In genomic region chr2:122302574-122303241, GRCm38 (mm10) we compare ENCODE assay signal across 8 mouse cellular contexts. TPM values are rescaled to one million over a fixed set of nuclear protein-coding genes. Genes with fewer than 3 reads are reported as not detected.
DNase-seq lines count a peak whose midpoint lies in the region; ATAC-seq and TF ChIP-seq lines count a peak whose summit lies in the region.
"Had no signal": no experiment of that assay in that cellular context is flagged by ENCODE, and none has a peak within 500 bp of the region (broad histone marks: within the 10 kb centered on the region; RNA-seq: fewer than 3 reads in every experiment).

No protein-coding gene starts in this region.

- POLR2A ChIA-PET in Patski (lab: Charles Lee) = no interaction called here

- in situ Hi-C loops in Patski (cut with MboI; ENCODE audit: low pct_unique_long_range_greater_than_20kb) = no loop called here

- DNase-seq in Patski (ENCODE audit: low read depth, low spot score) = no peak
- DNase-seq in cerebellum, adult 9-11 months = peak; percentile 50
- DNase-seq in frontal cortex, postnatal 25 days (ENCODE audit: low spot score in 2 of 2) = peak; percentile 21 to 52
- peak; percentile 73 for DNase-seq in kidney, postnatal 14 days
- DNase-seq in lung, postnatal 10 days = peak; percentile 69
- DNase-seq in right cerebral cortex, adult 18-20 months = peak; percentile 53

- peaks cover 24% of the 10 kb centered on the region for H3K27me3 ChIP-seq in Patski

- TF ChIP-seq CTCF in Patski (IDR thresholded peaks at IDR 0.05) = no peak

- peak; percentile 70 for ATAC-seq in CD4-positive, CD25-positive, alpha-beta regulatory T cell, adult 4 months
- peak; percentile 55 for ATAC-seq in Patski

- CTCF ChIA-PET in Patski (lab: Charles Lee) = interaction anchor here (0.8 to 2.5 kb wide), 25 partner anchors 9 to 279 kb away, joined by 3 to 11 read pairs (median 4); partner anchors contain the start of gene Duox1

RNA-seq across cellular contexts. Expression of gene Duoxa2, which starts 4.0 kb away (rescaled TPM):
- not detected for polyA plus RNA-seq in CD4-positive, CD25-positive, alpha-beta regulatory T cell, adult 4 months (2017; shearing (Covaris generic))
- not detected for polyA plus RNA-seq in Patski (2021)
- polyA plus RNA-seq: liver, embryonic 15.5 days had no signal

RNA-seq across cellular contexts. Expression of gene Duox2, which starts 4.5 kb away (rescaled TPM):
- polyA plus RNA-seq in CD4-positive, CD25-positive, alpha-beta regulatory T cell, adult 4 months (2017; shearing (Covaris generic)) = not detected
- 0.01 TPM for polyA plus RNA-seq in Patski (2021)
- polyA plus RNA-seq: liver, embryonic 15.5 days had no signal

RNA-seq across cellular contexts. Expression of gene Duoxa1, which starts 10.8 kb away (rescaled TPM):
- not detected for polyA plus RNA-seq in CD4-positive, CD25-positive, alpha-beta regulatory T cell, adult 4 months (2017; shearing (Covaris generic))
- polyA plus RNA-seq in Patski (2021) = 0.05 TPM
- polyA plus RNA-seq: liver, embryonic 15.5 days had no signal

RNA-seq across cellular contexts. Expression of gene Duox1, which starts 12.8 kb away (rescaled TPM):
- not detected for polyA plus RNA-seq in CD4-positive, CD25-positive, alpha-beta regulatory T cell, adult 4 months (2017; shearing (Covaris generic))
- 0.04 TPM for polyA plus RNA-seq in Patski (2021)
- polyA plus RNA-seq: liver, embryonic 15.5 days had no signal
